Mouse (Mus musculus): ENCODE results near the gene Sez6l2.

GRCm38 (mm10) chr7:126988816-126989215, 38.5 kb downstream of the Sez6l2 start:
- TF ChIP-seq CTCF (IDR thresholded peaks at IDR 0.05; ENCODE audit: low read depth, low read length) = no peak
- no peak for TF ChIP-seq GATA1 (IDR thresholded peaks at IDR 0.05; ENCODE audit: borderline replicate concordance, low read length)
- TF ChIP-seq POLR2AphosphoS5 (IDR thresholded peaks at IDR 0.05; ENCODE audit: insufficient replicate concordance, low read depth, low read length) = no peak

Data from G1E (cell line).